Mouse (Mus musculus) cortical plate, adult 2 months (tissue): ENCODE measurements around the gene Fam78a. TPM values are rescaled to one million over a fixed set of nuclear protein-coding genes. Genes with fewer than 3 reads are reported as not detected.

Source experiments
- H3K27ac ChIP-seq: fragments of 200-500 bp; 2 replicates; pipeline ENCODE4 v1.5.1; 2012; ENCODE audit warnings: low read length, control low read depth, inconsistent platforms; ENCODE audit not compliant: insufficient read depth
- H3K4me1 ChIP-seq: fragments of 200-500 bp; 2 replicates; pipeline ENCODE4 v1.6.1; 2011; ENCODE audit warnings: low read length; ENCODE audit not compliant: control insufficient read depth, insufficient read depth
- H3K4me3 ChIP-seq: fragments of 200-500 bp; 2 replicates; pipeline ENCODE4 v1.5.1; 2011; ENCODE audit warnings: mild to moderate bottlenecking, low read length, control low read depth; ENCODE audit not compliant: insufficient read depth
- CTCF ChIP-seq: fragments of 200-500 bp; IDR thresholded peaks from 2 replicates; pipeline ENCODE4 v1.5.1; 2011; ENCODE audit warnings: mild to moderate bottlenecking, control low read depth, low read length; ENCODE audit not compliant: insufficient read depth; ENCODE audit errors: extremely low read depth
- POLR2A ChIP-seq: fragments of 200-500 bp; IDR thresholded peaks from 2 replicates; pipeline ENCODE4 v1.6.1; 2011; ENCODE audit warnings: mild to moderate bottlenecking, low read length, control low read depth; ENCODE audit not compliant: insufficient read depth; ENCODE audit errors: extremely low read depth
- polyA plus RNA-seq: library from polyadenylated mRNA; depleted of rRNA; stranded (reverse); fragments of >200 nt; gene quantifications from 2 replicates; pipeline ENCODE4 v1.2.3, GENCODE M21; 2012

The Fam78a gene
- polyA plus RNA-seq, 1 experiment = 3.2 TPM

- H3K4me1 ChIP-seq = no peaks in the 10 kb centered on the region
- H3K4me3 ChIP-seq = no peak overlapping the region
- TF ChIP-seq CTCF = no peak
- no peak for TF ChIP-seq POLR2A
- H3K27ac ChIP-seq = no peak overlapping the region
Measured at GRCm38 (mm10) chr2:32063451-32064151, 21.1 kb downstream of the Fam78a start.

DNA sequence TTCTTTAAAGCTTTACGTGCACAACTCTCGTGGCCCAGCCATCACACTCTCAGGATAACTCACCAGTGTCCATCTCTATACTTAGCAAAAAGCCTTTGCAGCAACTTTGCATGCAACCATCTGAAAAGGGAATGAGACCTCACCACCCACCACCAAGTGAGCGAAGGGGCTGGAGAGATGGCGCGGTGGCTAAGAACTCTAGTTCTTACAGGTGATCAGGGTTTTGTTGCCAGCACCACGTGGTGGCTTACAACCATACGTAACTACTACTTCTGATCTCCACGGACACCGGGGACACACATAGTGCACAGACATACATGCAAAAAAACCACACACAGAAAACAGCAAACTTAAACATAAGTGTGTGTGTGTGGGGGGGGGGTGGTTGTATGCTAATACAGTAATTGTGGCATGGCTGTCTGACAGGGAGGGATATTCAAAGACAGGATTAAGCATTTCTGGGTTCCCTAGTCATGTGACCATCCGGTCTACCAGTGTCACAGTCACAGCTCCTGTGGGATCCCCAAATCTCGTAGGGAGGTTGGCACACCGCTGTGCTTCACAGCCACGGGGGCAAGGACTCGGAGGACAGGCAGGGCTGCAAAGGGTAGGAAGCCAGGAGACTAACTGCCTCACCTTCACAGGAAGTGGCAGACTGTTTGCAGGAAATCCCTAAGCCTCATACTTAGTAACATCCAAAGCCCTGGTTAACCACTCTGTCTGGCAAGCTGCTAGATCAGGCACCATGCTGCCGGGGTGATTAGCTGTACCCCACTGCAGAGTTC is 21.8 kb downstream of the Fam78a start:
- H3K4me3 ChIP-seq = no peak overlapping the region
- TF ChIP-seq CTCF (no peak), POLR2A (no peak)
- no peak overlapping the region for H3K27ac ChIP-seq
- no peaks in the 10 kb centered on the region for H3K4me1 ChIP-seq

GRCm38 (mm10) chr2:32061722-32062505 is 22.7 kb downstream of the Fam78a start:
- Histone ChIP-seq H3K4me3 (no peak overlapping the region), H3K4me1 (no peaks in the 10 kb centered on the region), H3K27ac (no peak overlapping the region)
- TF ChIP-seq POLR2A (no peak), CTCF (no peak)

GRCm38 (mm10) chr2:32061189-32061588 is 23.5 kb downstream of the Fam78a start:
- Histone ChIP-seq H3K27ac (no peak overlapping the region), H3K4me1 (no peaks in the 10 kb centered on the region), H3K4me3 (no peak overlapping the region)
- TF ChIP-seq POLR2A = no peak

GRCm38 (mm10) chr2:32060228-32060805 is 24.3 kb downstream of the Fam78a start:
- Histone ChIP-seq H3K4me3 (no peak overlapping the region), H3K27ac (no peak overlapping the region), H3K4me1 (no peaks in the 10 kb centered on the region)
- no peak for TF ChIP-seq CTCF

DNA sequence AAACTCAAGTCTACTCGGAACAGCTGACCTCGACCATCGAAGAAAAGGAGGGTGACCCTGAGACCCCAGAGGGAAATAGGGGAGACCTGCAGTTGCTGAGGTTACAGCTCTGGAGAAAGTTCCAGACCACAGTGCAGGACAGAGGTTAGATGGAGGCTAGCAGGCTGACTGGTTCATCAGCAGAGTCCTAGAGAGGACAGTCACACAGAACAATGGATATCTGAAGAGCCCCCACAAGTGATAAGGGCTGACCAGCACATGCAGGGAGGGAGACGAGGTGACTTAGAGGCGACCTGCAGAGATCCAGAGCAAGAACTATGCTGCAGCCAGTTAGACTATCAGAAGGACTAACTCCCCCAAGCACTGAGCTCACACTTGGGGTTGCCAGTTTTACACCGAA is 25.0 kb downstream of the Fam78a start:
- no peak overlapping the region for H3K27ac ChIP-seq
- no peak for TF ChIP-seq POLR2A
- TF ChIP-seq CTCF = no peak
- no peaks in the 10 kb centered on the region for H3K4me1 ChIP-seq
- H3K4me3 ChIP-seq = no peak overlapping the region

GRCm38 (mm10) chr2:32058716-32059115 is 25.9 kb downstream of the Fam78a start:
- TF ChIP-seq CTCF (no peak), POLR2A (no peak)
- no peaks in the 10 kb centered on the region for H3K4me1 ChIP-seq
- no peak overlapping the region for H3K4me3 ChIP-seq

DNA sequence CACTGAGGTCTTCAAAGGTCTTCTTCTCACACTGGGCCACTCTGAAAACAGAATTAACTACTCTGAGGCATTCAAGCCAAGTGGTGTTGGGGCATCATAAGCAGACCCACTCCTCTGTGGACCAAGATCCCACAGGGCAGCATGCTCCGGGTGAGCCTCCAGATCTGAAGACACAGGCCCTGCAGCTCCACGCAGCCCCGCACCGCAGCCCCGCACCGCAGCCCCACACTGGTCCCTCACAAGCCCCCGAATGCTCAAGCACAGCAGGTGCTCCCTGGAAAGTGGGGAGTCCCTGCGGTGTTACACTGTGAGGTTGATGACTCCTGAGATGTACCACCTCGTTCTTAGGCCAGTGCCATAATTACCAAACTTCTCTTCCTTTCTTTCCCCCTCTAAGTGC is 26.4 kb downstream of the Fam78a start:
- Histone ChIP-seq H3K27ac (no peak overlapping the region), H3K4me3 (no peak overlapping the region), H3K4me1 (no peaks in the 10 kb centered on the region)
- TF ChIP-seq CTCF (no peak), POLR2A (no peak)

More at GRCm38 (mm10) chr2:32058716-32059115, 25.9 kb downstream of the Fam78a start:
- H3K27ac ChIP-seq = no peak overlapping the region

DNA sequence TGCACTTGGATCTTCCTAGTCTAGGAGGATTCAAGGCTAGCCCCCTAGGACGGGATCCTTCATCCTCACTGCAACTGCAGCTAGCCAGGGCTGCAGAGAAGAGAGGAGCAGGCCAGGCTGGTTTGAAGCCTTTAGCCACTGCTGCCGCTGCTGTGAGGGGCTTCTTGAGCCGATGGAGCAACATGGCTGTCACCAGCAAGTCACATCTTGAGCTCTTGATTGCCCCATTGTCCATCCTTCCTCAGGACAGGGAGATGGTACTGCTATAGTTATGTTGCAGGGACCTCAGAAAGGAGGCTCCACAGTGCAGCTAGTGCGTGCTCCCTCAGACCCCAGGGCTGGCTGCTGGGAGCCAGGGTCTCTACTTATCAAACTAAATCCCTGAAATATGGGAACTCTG is 26.9 kb downstream of the Fam78a start:
- no peak for TF ChIP-seq POLR2A
- TF ChIP-seq CTCF = no peak
- no peaks in the 10 kb centered on the region for H3K4me1 ChIP-seq
- no peak overlapping the region for H3K4me3 ChIP-seq
- no peak overlapping the region for H3K27ac ChIP-seq
